Mouse (Mus musculus) heart, adult 18-20 months (tissue): ENCODE measurements around the gene Rgs9. TPM values are rescaled to one million over a fixed set of nuclear protein-coding genes. Genes with fewer than 3 reads are reported as not detected.
A peak's percentile ranks its signal among the peaks of the same experiment; 100 is the strongest.
"Not testable (repeated sequence)": the region's sequence is repeated elsewhere in the genome, so short reads cannot be mapped to it uniquely, and the experiment has no call there.

Source experiments
- DNase-seq, 2 experiments: peaks; one replicate each; pipeline ENCODE4 v3.0.0; 2021 to 2022; ENCODE audit warnings: mixed read lengths in 1 of 2
- long read RNA-seq, 2 experiments: library from polyadenylated mRNA; stranded (forward); transcript quantifications; one replicate each; pipeline ENCODE4 v2.0.0; 2021
- total RNA-seq, 2 experiments: library from RNA; stranded (reverse); gene quantifications; 2 replicates each; pipeline ENCODE4 v1.2.3; 2021

Gene Rgs9
- under 1 TPM; 0.27 to 0.41 TPM for total RNA-seq
- long read RNA-seq, experiment 1, result 0 reads
- long read RNA-seq, experiment 2, result 0 reads

DNA sequence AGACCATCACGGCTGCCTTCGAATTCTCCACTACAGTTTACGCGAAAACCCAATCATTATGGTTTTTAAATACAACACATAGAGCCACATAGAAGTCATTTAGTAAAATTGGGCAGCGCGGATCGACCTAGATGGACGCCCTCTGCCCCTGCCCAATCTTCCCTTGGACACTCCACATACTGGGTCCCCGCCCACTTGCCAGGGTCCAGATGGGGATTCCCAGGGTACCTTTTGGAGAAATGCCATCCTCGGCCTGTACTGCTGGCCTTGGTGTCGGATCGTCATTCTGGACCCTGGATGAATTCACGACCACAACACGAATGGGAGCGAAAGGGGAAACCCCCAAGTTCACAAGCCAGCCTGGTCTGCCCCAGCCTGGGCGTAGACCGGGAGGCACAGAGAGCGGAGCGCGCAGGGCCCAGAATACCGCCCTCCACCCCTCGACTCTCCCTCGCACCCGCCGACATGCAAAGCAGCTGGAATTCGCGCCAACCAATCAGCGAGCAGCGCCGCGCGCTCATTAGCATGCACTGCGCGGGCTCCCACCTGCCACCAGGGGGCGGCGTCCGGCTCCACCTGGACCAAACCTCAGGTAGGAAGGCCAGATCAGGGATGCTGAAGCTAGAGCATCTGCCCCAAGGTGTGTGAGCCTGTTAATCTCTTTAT is at the start of gene Rgs9:
Rgs9 (minus strand) TSS at position 420 of the 666 bp plus-strand sequence.
- DNase-seq, result peak; percentile 90 to 91

DNA sequence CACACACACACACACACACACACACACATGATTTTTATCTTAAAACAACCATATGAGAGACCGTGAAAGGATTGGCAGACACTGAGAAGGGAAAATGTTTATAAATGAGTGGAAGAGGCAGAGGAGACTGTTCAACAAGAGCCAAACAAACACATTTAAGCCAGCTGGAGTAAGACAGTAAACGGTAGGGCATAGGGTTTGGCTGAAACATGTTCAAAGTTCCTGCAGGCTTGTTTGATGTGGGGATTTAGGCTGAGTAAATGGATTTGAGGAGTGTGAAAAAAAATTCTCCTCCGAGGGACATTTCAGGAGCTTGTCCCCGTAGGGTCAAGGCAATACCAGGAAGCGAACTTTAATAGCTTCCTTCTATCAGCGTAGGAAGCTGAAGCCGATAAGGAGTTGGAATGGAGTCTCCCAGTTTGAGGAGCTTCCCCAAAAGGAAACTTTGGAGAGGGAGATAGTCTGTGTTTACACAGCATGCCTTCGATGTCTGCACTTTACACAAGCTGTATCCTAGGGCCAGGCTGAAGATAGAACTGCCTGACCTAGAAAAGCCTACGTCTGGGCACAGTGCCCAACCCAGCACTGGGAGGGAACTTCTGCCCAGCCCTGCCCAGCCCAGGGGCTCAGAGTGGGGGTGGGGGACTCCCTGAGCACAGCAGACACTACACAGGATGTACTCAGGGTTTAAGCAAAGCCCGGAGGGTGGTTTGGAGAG is 49.5 kb upstream of the Rgs9 start:
- peak; percentile 89 to 94 for DNase-seq

DNA sequence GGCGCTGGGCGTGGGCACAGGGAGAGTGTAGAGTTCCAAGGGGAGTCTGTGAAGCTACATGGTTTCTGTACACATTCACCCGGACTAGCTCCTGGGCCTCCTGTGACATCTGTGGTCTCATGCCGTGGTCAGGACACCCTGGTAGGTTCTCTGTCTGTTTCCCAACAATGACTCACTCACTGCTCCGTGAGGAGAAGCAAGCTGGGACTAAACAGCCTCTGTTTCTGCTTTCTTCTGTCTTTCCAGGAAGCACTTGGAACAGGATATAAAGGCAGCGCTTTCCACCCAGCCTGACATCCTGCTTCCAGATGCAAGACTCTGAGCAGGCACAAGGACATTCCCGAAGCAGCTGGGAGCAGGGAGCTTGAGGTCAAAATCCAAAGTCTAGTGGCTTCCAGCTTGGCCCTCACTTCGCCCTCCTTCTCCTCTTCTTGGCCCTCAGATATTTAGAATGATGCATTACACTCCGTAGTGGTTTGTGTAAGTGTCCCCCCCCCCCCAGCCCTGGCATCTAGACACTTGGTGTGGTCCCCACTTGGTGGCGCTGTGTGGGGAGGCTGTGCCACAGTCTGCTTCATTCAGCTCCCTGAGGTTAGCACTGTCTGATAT is 46.2 kb upstream of the Rgs9 start:
- peak; percentile 66 to 69 for DNase-seq

- DNase-seq, result no peak
Measured at GRCm38 (mm10) chr11:109343558-109343957, 45.6 kb upstream of the Rgs9 start.

GRCm38 (mm10) chr11:109342666-109343065 is 44.7 kb upstream of the Rgs9 start:
- not testable (repeated sequence) for DNase-seq

DNA sequence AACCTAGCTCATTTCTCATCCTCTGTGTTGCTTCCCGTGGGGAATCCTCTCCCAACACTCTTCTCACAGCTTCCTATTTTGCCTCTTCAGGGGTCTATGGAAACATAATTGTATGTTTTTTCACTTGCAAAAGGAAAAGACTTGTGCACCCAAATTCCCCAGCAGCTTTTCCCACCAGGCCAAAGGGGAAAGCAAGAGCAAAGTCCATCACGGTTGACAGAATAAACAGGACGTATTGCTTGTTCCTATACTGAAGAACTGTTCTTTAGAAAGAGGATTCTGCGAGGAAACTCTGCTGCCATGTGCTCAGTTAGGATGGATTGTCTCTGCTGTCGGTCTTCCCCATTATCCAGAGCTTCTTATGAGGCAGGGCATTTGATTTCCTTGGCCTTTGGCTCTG is 42.6 kb upstream of the Rgs9 start:
- DNase-seq, result no peak

- no peak for DNase-seq
Measured at GRCm38 (mm10) chr11:109339155-109339938, 41.4 kb upstream of the Rgs9 start.

DNA sequence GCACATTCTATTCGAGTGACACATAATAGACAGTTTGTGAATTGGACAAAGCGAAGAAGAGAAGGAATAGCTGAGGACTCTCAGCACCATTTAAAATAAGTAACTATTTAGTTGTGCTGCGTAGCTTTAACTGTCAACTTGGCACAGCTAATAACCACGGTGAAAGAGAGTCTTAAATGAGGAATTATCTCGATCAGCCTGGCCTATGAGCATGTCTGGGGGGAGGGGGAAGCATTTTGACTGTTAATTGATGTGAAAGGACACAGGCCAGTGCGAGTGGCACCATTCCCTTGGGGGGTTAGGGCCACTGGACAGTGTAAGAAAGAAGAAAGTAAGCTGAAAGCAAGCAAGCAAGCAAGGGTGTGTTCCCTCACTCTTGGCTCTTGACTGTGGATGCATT is 38.0 kb upstream of the Rgs9 start:
- DNase-seq, result no peak

DNA sequence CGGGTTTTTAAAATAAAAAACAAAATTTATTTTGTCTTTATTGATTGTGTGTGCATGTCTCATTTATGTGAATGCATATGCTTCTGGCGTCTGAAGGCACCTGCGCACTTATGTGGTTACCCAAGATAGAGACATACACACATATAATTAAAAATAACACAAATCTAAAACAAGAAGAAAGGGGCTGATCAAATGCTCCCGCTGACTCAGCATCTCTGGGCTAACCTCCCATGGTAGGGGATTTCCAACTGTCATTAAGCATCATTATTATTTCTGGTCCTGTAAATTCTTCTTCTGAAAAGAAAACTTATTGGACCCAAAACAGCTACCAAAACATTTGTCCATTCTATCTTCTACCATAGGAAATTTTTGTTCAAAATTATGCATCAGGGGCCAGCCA is 36.8 kb upstream of the Rgs9 start:
- no peak for DNase-seq

DNA sequence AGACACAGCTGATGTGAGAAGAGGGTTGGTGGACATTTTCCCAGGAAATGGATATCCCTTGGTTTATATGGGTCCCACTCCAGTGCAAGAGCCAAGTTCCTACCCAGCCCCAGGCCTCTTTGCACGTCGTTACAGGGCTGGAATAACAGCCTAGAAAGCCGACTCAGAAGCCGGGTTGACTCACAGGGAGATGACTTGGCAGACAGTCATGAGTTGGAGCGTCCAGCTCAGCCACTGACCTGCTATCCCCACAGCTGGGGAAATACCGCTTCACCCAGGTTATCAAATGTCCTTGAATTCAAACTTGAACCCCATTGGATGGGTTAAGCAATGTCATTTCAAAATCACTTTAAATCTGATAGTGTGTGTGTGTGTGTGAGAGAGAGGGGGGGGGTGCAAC is 34.8 kb upstream of the Rgs9 start:
- peak; percentile 43 to 45 for DNase-seq

GRCm38 (mm10) chr11:109331424-109331824 is 33.5 kb upstream of the Rgs9 start:
- DNase-seq, result peak; percentile 95 to 96

DNA sequence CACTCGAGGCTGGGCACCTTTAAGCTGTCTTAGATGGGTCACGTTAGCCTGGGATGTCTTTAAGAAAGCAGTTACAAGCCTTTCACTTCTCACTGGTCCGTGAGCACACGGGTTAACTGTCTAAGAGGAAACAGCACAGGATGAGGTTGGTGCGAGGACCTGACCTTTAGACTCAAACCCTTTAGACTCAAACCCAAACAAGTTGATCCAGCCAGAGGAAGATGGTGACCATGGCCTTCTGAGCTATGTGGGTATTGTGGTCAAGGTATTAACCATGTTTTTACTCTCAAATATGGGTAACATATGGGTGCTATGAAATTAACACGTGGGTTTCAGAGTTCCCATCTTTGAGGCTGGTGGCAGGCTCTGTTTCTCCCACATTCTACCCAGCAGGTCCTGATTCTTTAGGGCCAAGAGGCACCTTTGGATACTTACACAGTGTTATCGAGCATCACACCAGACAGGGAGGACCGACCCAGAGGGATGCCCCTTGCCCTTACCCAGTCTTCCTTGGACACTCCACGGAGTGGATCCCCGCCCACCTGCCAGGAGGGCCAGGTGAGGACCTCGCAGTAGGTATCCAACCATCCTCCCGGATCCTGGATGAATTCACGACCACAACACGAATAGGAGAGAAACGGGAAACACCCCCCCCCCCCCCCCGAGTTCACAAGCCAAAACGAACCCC is 32.9 kb upstream of the Rgs9 start:
- no peak for DNase-seq

GRCm38 (mm10) chr11:109329331-109329730 is 31.4 kb upstream of the Rgs9 start:
- no peak for DNase-seq

GRCm38 (mm10) chr11:109327952-109328351 is 30.0 kb upstream of the Rgs9 start:
- no peak for DNase-seq

- DNase-seq, result no peak
Measured at GRCm38 (mm10) chr11:109327381-109327780, 29.5 kb upstream of the Rgs9 start.

GRCm38 (mm10) chr11:109326270-109326669 is 28.3 kb upstream of the Rgs9 start:
- DNase-seq, result no peak

DNA sequence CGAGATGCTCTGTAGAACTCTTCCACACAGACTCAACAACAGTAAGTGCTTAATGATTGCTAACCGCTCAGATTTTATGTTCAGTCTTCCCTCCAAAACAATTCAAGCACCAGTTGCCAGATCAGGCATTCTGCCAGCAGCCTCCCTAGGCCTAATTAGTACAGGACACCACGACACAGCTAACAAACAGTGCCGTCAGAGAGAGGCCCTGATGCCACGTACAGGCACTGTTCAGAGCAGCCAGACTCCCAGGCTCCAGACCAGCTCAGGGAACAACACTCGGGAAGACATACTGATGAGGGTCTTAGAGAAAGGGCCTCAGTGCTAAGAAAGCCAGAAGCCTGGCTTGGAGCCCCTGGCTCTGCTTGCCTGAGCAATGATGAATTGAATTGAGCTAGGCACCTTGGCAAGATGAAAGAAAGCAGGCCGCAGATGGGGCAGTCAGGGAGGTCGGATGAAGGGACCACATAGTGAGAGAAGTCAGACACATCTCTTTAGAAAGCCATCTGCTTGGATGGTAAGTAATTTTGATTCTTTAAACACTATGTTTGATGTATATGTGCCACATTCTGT is 22.5 kb upstream of the Rgs9 start:
- DNase-seq, result no peak

GRCm38 (mm10) chr11:109319946-109320345 is 22.0 kb upstream of the Rgs9 start:
- no peak for DNase-seq

GRCm38 (mm10) chr11:109319471-109319870 is 21.5 kb upstream of the Rgs9 start:
- DNase-seq, result no peak

- DNase-seq, result peak; percentile 30 to 67
Measured at GRCm38 (mm10) chr11:109316921-109317320, 19.0 kb upstream of the Rgs9 start.

- DNase-seq, result peak; percentile 77 to 79
Measured at GRCm38 (mm10) chr11:109311885-109312605, 14.1 kb upstream of the Rgs9 start.
